Mouse (Mus musculus): ENCODE measurements around the gene Gm11444. TPM values are rescaled to one million over a fixed set of nuclear protein-coding genes. Genes with fewer than 3 reads are reported as not detected.

Gm11444 gene
- polyA plus RNA-seq, 1 experiment, result not detected

GRCm38 (mm10) chr11:85890563-85890845 lies 40.4 kb upstream of the Gm11444 start:
- Histone ChIP-seq H3K4me1 (ENCODE audit: control insufficient read depth) (no peaks in the 10 kb centered on the region), H3K9me3 (ENCODE audit: control insufficient read depth, low read length) (peaks cover 6% of the 10 kb centered on the region; the same call in 1 of the 2 replicates), H3K4me3 (replicated peaks) (no peak overlapping the region), H3K27me3 (ENCODE audit: control insufficient read depth) (peaks cover 100% of the 10 kb centered on the region), H3K36me3 (ENCODE audit: control insufficient read depth) (no peaks in the 10 kb centered on the region)
- no peak for TF ChIP-seq GATA1 (IDR thresholded peaks at IDR 0.05; ENCODE audit: low read length)
- no peak for TF ChIP-seq TAL1 (IDR thresholded peaks at IDR 0.05; ENCODE audit: low read length)

DNA sequence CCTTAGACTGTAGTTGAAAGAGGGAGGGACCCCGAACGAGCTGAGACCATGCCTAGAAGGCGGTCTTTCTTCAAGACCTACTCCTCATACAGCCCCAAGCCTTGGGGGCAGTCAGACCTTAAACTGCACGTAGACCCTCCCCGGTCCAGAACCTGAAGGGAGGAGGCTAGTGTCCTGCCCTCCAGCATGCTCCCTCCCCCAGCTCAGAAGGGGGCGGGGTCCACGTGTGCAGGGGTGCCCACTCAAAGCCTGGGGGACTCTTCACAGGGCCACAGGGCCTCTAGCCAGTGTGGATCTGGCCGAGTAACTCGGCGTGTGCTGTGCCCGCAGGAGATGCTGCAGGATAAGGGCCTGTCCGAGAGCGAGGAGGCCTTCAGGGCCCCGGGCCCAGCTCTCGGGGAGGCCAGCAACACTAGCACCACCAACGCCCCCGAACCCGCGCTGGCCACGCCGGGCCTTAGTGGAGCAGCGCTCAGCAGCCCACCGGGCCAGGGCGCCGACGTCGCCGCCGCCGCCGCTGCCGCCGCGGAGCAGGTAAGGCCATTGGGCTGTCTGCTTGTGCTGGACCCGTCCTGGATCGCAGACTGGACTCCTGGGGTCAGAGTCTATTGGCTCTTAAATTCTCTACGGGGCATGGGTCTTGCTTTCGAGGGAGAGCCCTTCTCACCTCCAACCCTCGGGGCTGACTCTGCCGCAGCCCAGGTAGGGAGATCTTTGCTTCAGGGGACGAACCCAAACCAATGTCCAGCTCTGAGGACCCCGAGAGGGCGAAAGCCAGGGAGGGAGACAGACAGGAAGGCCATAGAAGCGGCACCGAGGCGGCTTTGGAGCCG lies 39.8 kb upstream of the Gm11444 start:
- TF ChIP-seq GATA1 (IDR thresholded peaks at IDR 0.05; ENCODE audit: low read length) (no peak), TAL1 (IDR thresholded peaks at IDR 0.05; ENCODE audit: low read length) (no peak)
- peaks cover 100% of the 10 kb centered on the region for H3K27me3 ChIP-seq (ENCODE audit: control insufficient read depth)
- H3K4me1 ChIP-seq (ENCODE audit: control insufficient read depth), result no peaks in the 10 kb centered on the region
- H3K4me3 ChIP-seq (replicated peaks), result no peak overlapping the region
- H3K9me3 ChIP-seq (ENCODE audit: control insufficient read depth, low read length), result peaks cover 6% of the 10 kb centered on the region; the same call in 1 of the 2 replicates
- H3K36me3 ChIP-seq (ENCODE audit: control insufficient read depth), result no peaks in the 10 kb centered on the region

DNA sequence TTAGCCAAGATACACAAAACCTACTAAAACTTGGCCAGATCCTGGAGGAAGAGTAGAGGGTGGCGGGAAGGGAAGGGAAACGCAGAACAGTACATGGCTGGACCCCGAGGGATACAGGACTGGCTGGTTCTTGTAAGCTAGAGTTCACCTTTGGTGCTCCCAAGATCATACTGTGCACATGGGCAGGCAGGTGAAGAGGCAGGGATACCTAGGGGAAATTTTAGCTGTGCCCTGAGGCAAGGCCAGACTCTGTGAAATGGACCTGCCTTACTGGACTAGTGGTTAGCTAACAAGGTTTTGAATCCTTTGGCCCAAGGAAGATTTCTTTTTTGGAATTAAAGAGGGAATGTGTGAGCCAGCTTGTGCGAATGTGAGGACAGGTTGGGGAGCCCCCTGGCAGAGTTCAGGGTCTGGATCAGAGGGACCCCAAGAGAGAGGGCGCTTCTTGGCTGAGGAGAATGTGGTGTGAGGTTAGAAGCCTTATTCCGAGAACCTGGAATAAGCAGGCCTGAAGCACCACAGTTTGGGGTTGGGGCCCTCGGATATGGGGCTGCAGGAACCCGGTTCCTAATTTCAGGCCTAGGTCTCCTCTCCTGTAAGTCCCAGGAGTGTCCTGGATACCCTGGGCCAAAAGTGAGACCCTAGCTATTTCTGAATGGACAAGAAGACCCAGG lies 39.1 kb upstream of the Gm11444 start:
- TF ChIP-seq GATA1 (IDR thresholded peaks at IDR 0.05; ENCODE audit: low read length) (no peak), TAL1 (IDR thresholded peaks at IDR 0.05; ENCODE audit: low read length) (no peak)
- peaks cover 6% of the 10 kb centered on the region; the same call in 1 of the 2 replicates for H3K9me3 ChIP-seq (ENCODE audit: control insufficient read depth, low read length)
- no peaks in the 10 kb centered on the region for H3K36me3 ChIP-seq (ENCODE audit: control insufficient read depth)
- no peak overlapping the region for H3K4me3 ChIP-seq (replicated peaks)
- H3K27me3 ChIP-seq (ENCODE audit: control insufficient read depth), result peaks cover 100% of the 10 kb centered on the region
- H3K4me1 ChIP-seq (ENCODE audit: control insufficient read depth), result no peaks in the 10 kb centered on the region

GRCm38 (mm10) chr11:85888451-85888961 lies 38.4 kb upstream of the Gm11444 start:
- H3K27me3 ChIP-seq (ENCODE audit: control insufficient read depth), result peaks cover 100% of the 10 kb centered on the region
- no peak overlapping the region for H3K4me3 ChIP-seq (replicated peaks)
- H3K4me1 ChIP-seq (ENCODE audit: control insufficient read depth), result no peaks in the 10 kb centered on the region
- TF ChIP-seq TAL1 (IDR thresholded peaks at IDR 0.05; ENCODE audit: low read length), result no peak
- no peak for TF ChIP-seq GATA1 (IDR thresholded peaks at IDR 0.05; ENCODE audit: low read length)
- H3K9me3 ChIP-seq (ENCODE audit: control insufficient read depth, low read length), result peaks cover 6% of the 10 kb centered on the region; the same call in 1 of the 2 replicates
- H3K36me3 ChIP-seq (ENCODE audit: control insufficient read depth), result no peaks in the 10 kb centered on the region

GRCm38 (mm10) chr11:85887801-85888450 lies 37.8 kb upstream of the Gm11444 start:
- peaks cover 6% of the 10 kb centered on the region; the same call in 1 of the 2 replicates for H3K9me3 ChIP-seq (ENCODE audit: control insufficient read depth, low read length)
- peaks cover 99% of the 10 kb centered on the region for H3K27me3 ChIP-seq (ENCODE audit: control insufficient read depth)
- H3K4me1 ChIP-seq (ENCODE audit: control insufficient read depth), result no peaks in the 10 kb centered on the region
- no peak overlapping the region for H3K4me3 ChIP-seq (replicated peaks)
- TF ChIP-seq TAL1 (IDR thresholded peaks at IDR 0.05; ENCODE audit: low read length) (no peak), GATA1 (IDR thresholded peaks at IDR 0.05; ENCODE audit: low read length) (no peak)
- H3K36me3 ChIP-seq (ENCODE audit: control insufficient read depth), result no peaks in the 10 kb centered on the region

GRCm38 (mm10) chr11:85887273-85887672 lies 37.1 kb upstream of the Gm11444 start:
- H3K4me3 ChIP-seq (replicated peaks), result no peak overlapping the region
- H3K36me3 ChIP-seq (ENCODE audit: control insufficient read depth), result no peaks in the 10 kb centered on the region
- H3K27me3 ChIP-seq (ENCODE audit: control insufficient read depth), result peaks cover 98% of the 10 kb centered on the region
- peaks cover 6% of the 10 kb centered on the region; the same call in 1 of the 2 replicates for H3K9me3 ChIP-seq (ENCODE audit: control insufficient read depth, low read length)
- no peaks in the 10 kb centered on the region for H3K4me1 ChIP-seq (ENCODE audit: control insufficient read depth)
- TF ChIP-seq TAL1 (IDR thresholded peaks at IDR 0.05; ENCODE audit: low read length), result no peak
- no peak for TF ChIP-seq GATA1 (IDR thresholded peaks at IDR 0.05; ENCODE audit: low read length)

DNA sequence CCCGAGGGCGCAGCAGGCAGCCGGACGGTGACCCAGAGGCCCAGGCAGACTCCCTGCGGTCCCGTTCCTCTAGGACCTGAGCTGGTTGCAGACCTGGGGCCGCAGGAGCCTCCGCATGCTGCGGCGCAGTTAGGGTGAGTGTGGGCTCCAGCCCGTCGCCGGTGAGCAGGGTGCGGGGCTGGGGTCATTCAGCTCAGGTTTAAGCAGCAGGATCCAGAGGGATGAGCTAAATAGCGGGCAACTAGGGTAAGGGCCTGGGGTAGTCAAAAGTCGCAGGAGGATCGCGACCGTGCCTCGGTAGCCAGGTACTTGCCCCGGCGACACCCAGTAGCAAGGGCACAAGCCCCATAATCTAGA lies 36.3 kb upstream of the Gm11444 start:
- no peaks in the 10 kb centered on the region for H3K4me1 ChIP-seq (ENCODE audit: control insufficient read depth)
- TF ChIP-seq GATA1 (IDR thresholded peaks at IDR 0.05; ENCODE audit: low read length) (no peak), TAL1 (IDR thresholded peaks at IDR 0.05; ENCODE audit: low read length) (no peak)
- peaks cover 6% of the 10 kb centered on the region; the same call in 1 of the 2 replicates for H3K9me3 ChIP-seq (ENCODE audit: control insufficient read depth, low read length)
- H3K4me3 ChIP-seq (replicated peaks), result no peak overlapping the region
- no peaks in the 10 kb centered on the region for H3K36me3 ChIP-seq (ENCODE audit: control insufficient read depth)
- H3K27me3 ChIP-seq (ENCODE audit: control insufficient read depth), result peaks cover 94% of the 10 kb centered on the region

DNA sequence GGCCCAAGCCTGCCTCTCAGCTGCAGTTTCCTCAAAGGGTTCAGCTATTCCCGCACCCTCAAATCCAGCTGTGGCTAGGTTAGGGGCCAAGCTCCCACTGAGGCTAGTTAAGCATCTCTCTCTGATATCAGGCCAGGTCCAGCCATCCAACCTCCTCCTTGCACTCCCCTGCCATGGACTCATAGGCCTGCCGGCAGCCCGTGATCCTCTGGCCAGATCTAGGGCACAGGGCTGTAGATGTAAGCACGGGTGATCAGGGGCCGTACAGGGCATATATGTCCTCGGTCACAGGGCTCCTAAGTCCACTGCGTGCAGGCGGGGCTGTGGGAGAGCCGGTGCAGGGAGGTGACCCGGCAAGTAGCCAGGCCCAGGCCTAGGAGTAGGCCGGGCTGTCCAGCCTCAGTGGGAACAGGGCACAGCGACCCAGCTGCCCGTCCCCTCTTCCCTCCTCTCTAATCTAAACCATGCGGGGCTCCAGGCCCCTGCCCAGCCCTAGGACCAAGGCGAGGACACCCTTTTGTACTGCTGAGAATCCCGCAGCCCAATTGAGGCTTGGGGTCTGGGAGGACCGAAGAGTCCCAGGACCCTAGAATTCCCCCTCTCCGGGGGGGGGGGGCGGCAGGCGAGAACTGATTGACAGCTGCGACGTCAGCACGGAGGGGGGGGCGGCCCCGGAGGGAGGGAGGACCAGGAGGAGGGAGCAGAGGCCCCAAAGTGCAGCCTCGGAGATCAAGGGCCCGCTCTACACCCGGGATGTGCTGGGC lies 35.7 kb upstream of the Gm11444 start, which contains the start of gene Tbx4:
Gene Tbx4 (plus strand): TSS at position 758 of the 764 bp plus-strand sequence.
- H3K9me3 ChIP-seq (ENCODE audit: control insufficient read depth, low read length), result peaks cover 6% of the 10 kb centered on the region; the same call in 1 of the 2 replicates
- TF ChIP-seq GATA1 (IDR thresholded peaks at IDR 0.05; ENCODE audit: low read length) (no peak), TAL1 (IDR thresholded peaks at IDR 0.05; ENCODE audit: low read length) (no peak)
- no peaks in the 10 kb centered on the region for H3K36me3 ChIP-seq (ENCODE audit: control insufficient read depth)
- H3K4me3 ChIP-seq (replicated peaks), result no peak within 1 kb of the TSS
- no peaks in the 10 kb centered on the region for H3K4me1 ChIP-seq (ENCODE audit: control insufficient read depth)
- peaks cover 93% of the 10 kb centered on the region for H3K27me3 ChIP-seq (ENCODE audit: control insufficient read depth)

Measured in erythroblast, embryonic 14.5 days (primary cell).